Mouse (Mus musculus) spleen, adult 2 months (tissue): ENCODE measurements around the gene Pogz. TPM values are rescaled to one million over a fixed set of nuclear protein-coding genes. Genes with fewer than 3 reads are reported as not detected.

Source experiments
- DNase-seq, 2 experiments: peaks; one replicate each; pipeline versions ENCODE4 v3.0.0 to v3.0.0-alpha.2; 2012 to 2021; ENCODE audit warnings: low spot score in 2 of 2, low read depth in 1 of 2
- H3K27ac ChIP-seq: fragments of 200-500 bp; 2 replicates; pipeline ENCODE4 v1.5.1; 2012; ENCODE audit warnings: low read length, inconsistent platforms; ENCODE audit not compliant: insufficient read depth
- H3K27me3 ChIP-seq: fragments of 200-500 bp; 2 replicates; pipeline ENCODE4 v1.6.1; 2012; ENCODE audit warnings: mild to moderate bottlenecking, moderate library complexity, low read length, inconsistent platforms; ENCODE audit not compliant: control insufficient read depth, insufficient read depth
- H3K36me3 ChIP-seq: fragments of 200-500 bp; 2 replicates; pipeline ENCODE4 v1.6.1; 2012; ENCODE audit warnings: mild to moderate bottlenecking, low read length, inconsistent platforms; ENCODE audit not compliant: control insufficient read depth, insufficient read depth
- H3K4me1 ChIP-seq: fragments of 200-500 bp; 2 replicates; pipeline ENCODE4 v1.6.1; 2011; ENCODE audit warnings: inconsistent platforms; ENCODE audit not compliant: control insufficient read depth, insufficient read depth, insufficient read length
- H3K4me3 ChIP-seq: fragments of 200-500 bp; 2 replicates; pipeline ENCODE4 v1.5.1; 2011; ENCODE audit warnings: mild to moderate bottlenecking, inconsistent platforms; ENCODE audit not compliant: insufficient read depth, insufficient read length; ENCODE audit errors: extremely low read depth
- CTCF ChIP-seq: fragments of 200-500 bp; IDR thresholded peaks from 2 replicates; pipeline ENCODE4 v1.5.1; 2011; ENCODE audit warnings: mild to moderate bottlenecking, inconsistent platforms; ENCODE audit not compliant: insufficient read depth, insufficient read length, insufficient replicate concordance; ENCODE audit errors: extremely low read depth
- POLR2A ChIP-seq: fragments of 200-500 bp; IDR thresholded peaks from 2 replicates; pipeline ENCODE4 v1.6.1; 2011; ENCODE audit warnings: low read depth, low read length, inconsistent platforms
- WGBS: fragments of 180-500 bp; shearing (Covaris S2); methylation state at CpG from one replicate; pipeline ENCODE4 v1.1.7; 2018; 5-methylcytosine and 5-hydroxymethylcytosine counted together
- polyA plus RNA-seq: library from polyadenylated mRNA; depleted of rRNA; stranded (reverse); fragments of >200 nt; gene quantifications from 2 replicates; pipeline ENCODE4 v1.2.3, GENCODE M21; 2012

The Pogz gene
- polyA plus RNA-seq, 1 experiment: 26.2 TPM

GRCm38 (mm10) chr3:94815603-94816002, 21.8 kb upstream of the Pogz start:
- Histone ChIP-seq H3K4me1 (no peaks in the 10 kb centered on the region), H3K36me3 (no peaks in the 10 kb centered on the region), H3K4me3 (no peak overlapping the region), H3K27ac (no peak overlapping the region), H3K27me3 (no peaks in the 10 kb centered on the region)
- TF ChIP-seq POLR2A: no peak
- no peak for TF ChIP-seq CTCF
- DNase-seq: no peak

DNA sequence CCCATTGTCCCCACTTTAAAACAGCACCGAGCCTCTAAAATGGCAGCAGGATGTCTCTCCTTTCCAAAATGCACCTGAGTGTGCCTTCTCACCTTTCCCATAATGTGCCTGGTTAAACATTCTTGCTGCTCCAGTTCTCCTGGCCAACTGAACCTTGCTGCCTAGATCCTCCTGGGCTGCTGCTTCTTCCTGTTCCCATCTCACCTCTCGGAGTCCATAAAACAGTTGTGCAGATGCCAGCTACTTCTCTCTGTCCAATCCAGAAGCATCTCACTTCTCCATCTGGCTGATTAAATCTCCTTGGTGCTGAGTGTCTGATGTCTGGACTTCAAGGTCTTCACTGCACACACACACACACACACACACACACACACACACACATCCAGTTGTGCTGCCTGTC, 19.6 kb upstream of the Pogz start:
- Histone ChIP-seq H3K36me3 (no peaks in the 10 kb centered on the region), H3K4me1 (peaks cover 3% of the 10 kb centered on the region; the same call in 1 of the 2 replicates), H3K27me3 (peaks cover 6% of the 10 kb centered on the region; the same call in 1 of the 2 replicates), H3K4me3 (no peak overlapping the region), H3K27ac (no peak overlapping the region)
- 83% methylated on average over 2 of the region's 2 CpGs for WGBS
- TF ChIP-seq CTCF (no peak), POLR2A (no peak)
- no peak for DNase-seq

DNA sequence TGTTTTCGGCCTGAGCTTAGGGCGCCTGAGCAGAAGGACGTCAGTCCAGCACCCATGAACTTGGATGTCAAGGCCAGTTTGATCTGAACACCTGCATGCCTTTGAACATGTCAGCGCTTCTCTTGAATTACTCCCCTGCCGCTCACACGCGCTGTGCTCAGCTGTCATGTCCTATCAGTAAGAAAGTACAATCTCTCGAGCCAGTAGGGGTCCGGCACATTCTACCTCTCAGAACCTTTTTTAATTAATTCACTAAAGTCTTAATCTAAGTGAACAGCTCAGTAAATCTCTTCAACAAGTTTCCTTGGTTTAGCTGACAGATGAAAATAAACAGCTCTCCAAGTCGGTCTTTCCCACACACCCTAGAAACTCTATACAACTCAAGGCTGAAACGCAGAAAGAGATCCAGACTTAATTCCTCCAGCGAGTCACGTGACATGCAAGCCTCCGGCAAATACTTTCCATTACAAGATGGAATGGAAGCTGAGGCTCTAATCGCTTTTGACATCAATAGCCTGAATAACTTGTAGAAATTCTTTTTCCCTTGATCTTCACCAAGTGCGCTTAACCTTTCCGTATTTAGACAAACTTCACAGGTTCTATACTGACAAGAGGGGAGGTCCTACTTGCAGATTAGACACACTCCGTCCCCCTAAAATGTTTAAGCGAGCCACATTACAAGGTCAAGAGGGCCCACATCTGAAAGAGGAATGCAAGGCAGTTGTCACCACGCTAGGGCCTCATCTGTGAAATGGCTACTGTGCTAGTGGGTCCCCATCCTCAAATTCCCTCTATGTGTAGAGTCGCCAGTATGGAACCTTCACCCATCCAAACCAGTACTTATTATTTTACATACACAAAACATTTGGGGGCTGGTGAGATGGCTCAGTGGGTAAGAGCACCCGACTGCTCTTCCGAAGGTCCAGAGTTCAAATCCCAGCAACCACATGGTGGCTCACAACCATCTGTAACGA, 17.6 kb upstream of the Pogz start:
- WGBS: 90% methylated on average over 24 of the region's 24 CpGs
- Histone ChIP-seq H3K27ac (no peak overlapping the region), H3K4me1 (peaks cover 3% of the 10 kb centered on the region; the same call in 1 of the 2 replicates), H3K27me3 (peaks cover 6% of the 10 kb centered on the region; the same call in 1 of the 2 replicates), H3K36me3 (no peaks in the 10 kb centered on the region), H3K4me3 (no peak overlapping the region)
- no peak for DNase-seq
- TF ChIP-seq POLR2A: no peak
- no peak for TF ChIP-seq CTCF

DNA sequence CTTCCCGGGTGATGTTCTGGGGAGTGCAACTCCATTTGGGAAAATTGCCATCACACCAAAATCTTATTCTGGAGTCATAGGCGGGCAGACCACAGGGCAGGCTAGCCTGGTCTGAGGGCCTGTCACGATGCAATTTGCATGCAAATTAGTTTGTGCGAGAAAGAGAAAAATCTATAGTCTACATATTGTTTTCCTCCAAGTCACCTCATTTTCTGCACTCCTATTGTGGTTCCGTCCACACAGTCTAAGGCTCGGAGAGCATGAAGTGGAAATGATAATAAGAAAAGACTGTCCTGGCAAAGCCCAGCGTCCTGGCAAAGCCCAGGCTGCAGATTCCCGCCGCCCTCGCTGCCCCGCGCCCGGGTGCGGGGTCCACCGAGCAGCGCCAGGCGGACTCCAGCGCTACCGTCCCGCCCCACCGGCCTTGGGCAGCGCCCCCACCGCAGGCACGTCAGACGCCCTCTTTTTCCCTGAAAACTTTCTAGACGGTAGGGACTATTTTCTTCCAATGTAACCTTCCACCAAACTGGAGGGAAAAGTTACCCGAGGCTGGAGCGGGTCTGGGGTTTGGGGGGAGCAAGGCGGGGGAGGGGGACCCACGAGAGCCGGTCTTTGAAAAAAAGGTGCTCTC, 16.2 kb upstream of the Pogz start:
- H3K4me3 ChIP-seq: peak overlapping the region; percentile 60
- WGBS: 4% methylated on average over 31 of the region's 31 CpGs
- DNase-seq: no peak
- no peak for TF ChIP-seq POLR2A
- TF ChIP-seq CTCF: no peak
- no peaks in the 10 kb centered on the region for H3K36me3 ChIP-seq
- H3K4me1 ChIP-seq: peaks cover 3% of the 10 kb centered on the region; the same call in 1 of the 2 replicates
- H3K27me3 ChIP-seq: peaks cover 6% of the 10 kb centered on the region; the same call in 1 of the 2 replicates
- H3K27ac ChIP-seq: peak overlapping the region; percentile 38; the same call in 1 of the 2 replicates

- Histone ChIP-seq H3K27ac (no peak overlapping the region), H3K4me3 (no peak overlapping the region; the same call in 1 of the 2 replicates), H3K4me1 (peaks cover 3% of the 10 kb centered on the region; the same call in 1 of the 2 replicates), H3K27me3 (peaks cover 6% of the 10 kb centered on the region; the same call in 1 of the 2 replicates), H3K36me3 (no peaks in the 10 kb centered on the region)
- DNase-seq: no peak
- no peak for TF ChIP-seq CTCF
- TF ChIP-seq POLR2A: no peak
- WGBS: 67% methylated on average over 4 of the region's 4 CpGs
These were observed 15.3 kb upstream of the Pogz start for GRCm38 (mm10) chr3:94822082-94822481.

DNA sequence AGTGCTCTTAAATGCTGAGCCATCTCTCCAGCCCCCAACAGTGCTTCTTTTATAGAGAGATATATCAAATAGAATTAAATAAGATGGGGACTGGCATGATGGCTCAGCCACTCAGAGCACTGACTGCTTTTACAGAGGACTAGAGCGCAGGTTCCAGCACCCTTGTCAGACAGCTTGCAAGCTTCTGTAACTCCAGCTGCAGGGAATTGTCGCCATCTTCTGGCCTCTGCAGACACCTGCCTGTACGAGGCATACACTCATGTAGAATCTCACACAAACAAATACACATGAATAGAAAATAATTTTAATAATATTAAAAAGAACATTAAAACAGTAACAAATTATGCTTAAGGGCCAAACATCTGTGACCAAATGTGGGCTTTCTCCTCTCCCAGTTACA, 13.3 kb upstream of the Pogz start:
- DNase-seq: no peak
- no peaks in the 10 kb centered on the region for H3K36me3 ChIP-seq
- H3K4me1 ChIP-seq: peaks cover 3% of the 10 kb centered on the region; the same call in 1 of the 2 replicates
- WGBS: 92% methylated on average over 3 of the region's 3 CpGs
- H3K27me3 ChIP-seq: peaks cover 6% of the 10 kb centered on the region; the same call in 1 of the 2 replicates
- H3K27ac ChIP-seq: no peak overlapping the region
- TF ChIP-seq POLR2A (no peak), CTCF (no peak)
- H3K4me3 ChIP-seq: no peak overlapping the region
